Mouse (Mus musculus): Measurements from ENCODE around the gene Sema5b.

Gene Sema5b

DNA sequence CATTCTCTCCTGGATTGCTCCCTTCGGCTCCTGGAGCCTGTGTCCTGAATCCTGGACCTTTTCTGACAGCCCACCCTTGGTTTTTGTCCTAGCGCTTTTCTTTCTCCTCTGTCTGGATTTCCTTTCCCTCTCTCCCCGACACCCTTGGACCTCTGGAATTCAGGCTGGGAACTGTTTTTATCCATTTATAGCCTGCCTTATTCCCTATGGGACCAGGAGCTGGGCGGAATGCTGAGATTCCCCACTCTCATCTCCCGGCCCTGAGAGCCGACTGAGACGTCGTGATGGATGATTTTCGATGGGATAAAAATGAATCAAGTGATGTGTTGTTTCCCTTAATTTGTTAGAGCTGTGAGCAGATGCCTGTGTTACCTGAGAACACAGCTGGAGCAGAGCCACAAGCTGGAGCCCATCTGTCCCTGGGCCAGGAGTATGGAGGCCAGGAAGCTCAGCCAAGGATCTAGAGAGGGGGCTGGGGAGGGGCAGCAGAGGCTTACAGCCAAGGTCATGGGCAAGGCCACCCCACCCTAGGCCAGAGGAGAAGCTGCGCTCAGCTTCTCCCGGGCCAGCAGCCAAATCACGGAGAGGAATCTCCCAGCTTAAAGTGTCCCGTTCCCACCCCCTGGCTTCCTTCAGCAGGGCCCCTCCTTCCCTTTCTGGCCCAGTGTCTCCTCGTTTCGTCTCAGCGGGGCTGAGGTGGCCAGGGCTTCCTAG lies 89.7 kb downstream of the Sema5b start:
- no peak for DNase-seq (ENCODE audit: low spot score in 2 of 2)

DNA sequence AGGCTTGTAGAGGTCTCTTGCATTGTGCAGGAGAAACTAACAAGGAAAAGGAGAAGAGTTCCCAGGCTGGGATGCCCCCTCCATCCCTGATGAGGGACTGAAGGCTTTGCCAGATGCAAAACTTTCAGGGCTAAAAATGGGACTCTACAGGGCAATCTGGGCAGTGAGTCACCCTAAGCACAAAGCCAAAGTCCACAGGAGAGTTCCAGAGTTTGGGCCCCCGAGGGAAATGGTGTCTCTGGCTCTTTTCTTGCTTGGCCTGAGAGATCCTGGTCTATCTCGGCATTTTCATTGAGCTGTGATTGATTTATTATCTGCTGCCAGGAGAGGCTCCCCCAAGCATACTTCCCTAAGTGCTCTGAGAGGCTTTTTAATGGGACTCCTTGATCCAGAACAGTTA lies 92.1 kb downstream of the Sema5b start:
- no peak for DNase-seq (ENCODE audit: low spot score in 2 of 2)

DNA sequence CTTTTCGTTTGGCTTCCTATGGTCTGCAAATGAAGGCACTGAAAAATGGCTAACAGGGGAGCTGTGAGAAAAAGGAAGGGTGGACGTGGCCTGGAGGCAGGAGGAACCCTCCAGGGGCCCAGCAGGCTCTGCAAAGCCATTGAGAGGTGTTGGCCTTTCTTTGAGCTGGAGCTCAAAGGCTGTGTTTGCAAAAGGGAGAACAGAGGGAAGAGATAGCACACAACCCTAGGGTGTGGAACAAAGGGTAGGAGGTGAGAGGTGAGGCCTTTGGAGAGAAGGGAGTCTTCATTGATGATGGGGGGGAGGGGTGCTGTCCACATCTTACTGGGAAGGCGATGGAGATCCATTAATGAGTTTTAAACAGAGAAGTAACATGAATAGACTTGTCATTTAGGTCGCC lies 94.0 kb downstream of the Sema5b start:
- no peak for DNase-seq (ENCODE audit: low spot score in 2 of 2)

DNA sequence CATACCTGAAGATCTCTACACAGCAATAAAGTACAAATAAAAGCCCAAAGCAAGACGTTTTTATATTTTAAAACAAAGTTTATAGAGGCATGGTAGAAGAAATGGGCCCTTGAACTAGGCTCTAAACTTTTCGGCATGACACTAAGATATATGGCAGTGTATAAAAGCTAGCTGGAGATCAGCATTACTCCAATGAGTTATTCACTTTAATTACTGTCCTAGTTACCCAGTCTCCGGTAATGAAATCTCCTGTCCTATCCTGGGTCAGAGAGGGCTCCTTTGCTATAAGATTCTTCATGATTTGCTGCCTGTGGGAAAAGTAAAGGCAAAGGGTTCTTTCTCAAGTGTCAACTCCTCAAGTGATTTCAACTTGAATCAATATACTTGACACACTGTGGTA lies 98.6 kb downstream of the Sema5b start:
- no peak for DNase-seq (ENCODE audit: low spot score in 2 of 2)

DNA sequence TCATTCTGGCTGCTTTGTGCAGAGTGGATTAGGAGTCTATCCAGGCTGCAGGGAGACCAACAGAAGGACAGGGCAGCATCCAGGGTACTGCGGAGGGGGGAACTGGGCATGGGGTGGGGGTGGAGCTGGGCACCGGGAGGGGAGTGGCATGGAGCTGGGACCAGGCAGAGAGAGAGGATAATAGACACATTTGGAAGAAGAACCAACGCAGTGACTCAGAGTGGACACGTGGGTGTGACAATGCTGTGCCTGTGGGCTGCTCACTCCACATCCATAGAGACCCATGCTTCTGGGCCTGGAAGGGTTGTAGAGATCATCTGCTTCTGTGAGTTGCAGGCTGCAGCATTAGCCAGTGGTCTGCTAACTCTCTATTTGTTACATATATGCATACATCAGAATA lies 107.9 kb downstream of the Sema5b start:
- no peak for DNase-seq (ENCODE audit: low spot score in 2 of 2)

DNA sequence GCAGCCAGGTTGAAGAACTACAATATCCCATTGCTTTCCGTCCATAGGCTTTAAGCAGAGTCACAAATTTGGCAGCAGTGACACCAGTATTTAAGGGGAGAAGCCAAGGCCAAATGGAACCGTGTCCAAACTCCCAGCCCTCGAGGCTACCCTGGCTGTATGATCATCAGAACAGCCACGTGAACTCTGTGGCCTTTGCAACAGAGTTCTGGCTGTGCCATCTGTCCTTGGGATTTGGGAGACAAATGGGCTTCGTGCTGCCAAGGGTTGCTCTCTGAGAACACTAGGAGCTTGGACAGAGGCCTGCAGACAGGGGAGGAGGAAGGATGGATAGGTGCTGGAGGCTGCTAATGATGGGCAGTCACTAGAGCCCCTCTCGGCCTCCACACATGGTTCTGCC lies 111.3 kb downstream of the Sema5b start:
- no peak for DNase-seq (ENCODE audit: low spot score in 2 of 2)

DNA sequence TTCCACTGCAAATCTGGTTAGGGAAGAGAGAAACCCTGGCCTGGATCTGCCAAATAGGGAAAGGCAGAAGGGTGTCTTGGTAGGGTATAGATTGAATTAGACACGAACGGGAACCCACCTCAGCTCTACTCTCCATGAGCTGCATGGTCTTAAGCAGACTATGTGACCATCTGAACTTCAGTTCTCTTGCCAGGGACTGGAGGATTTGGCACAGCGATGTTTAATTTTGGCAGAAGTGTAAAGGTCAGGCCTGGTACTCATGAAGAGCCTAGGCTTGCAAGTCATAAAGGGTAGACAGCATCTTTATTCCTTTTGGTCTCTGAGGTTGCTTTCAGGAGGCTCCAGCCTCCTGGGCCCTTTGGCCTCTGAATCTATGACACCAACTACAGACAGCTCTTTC lies 111.8 kb downstream of the Sema5b start:
- DNase-seq (ENCODE audit: low spot score in 2 of 2): no peak

DNA sequence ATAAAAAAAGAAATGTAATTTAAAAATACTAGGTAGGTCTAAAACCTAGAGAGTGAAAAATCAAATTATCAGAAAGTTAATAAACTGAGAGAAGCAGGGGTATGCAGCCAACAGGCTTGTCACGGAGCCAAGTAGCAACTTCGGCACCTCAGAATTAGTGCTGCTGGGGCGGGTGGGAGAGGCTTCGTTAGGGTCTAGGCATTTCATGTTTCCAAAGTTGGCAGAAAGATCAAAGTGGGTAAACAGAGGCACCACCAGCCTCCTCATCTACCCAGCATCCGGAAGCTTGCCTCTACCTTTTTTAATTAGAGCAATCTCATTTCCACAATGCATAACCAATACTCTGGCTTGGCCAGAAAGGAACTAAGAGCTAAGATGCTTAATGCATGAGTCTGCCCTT lies 113.0 kb downstream of the Sema5b start:
- DNase-seq (ENCODE audit: low spot score in 2 of 2): no peak

DNA sequence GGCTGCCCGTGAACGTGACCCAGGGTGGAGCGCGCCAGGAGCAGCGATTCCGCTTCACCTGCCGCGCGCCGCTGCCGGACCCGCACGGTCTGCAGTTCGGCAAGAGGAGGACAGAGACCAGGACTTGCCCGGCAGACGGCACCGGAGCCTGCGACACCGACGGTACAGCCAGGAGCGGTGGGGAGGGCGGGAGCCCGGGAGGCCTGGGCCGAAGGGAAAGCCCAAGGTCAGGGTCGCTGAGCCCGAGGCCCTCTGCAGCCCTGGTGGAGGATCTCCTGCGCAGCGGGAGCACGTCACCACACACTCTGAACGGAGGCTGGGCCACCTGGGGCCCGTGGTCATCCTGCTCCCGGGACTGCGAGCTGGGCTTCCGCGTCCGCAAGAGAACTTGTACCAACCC lies 119.3 kb downstream of the Sema5b start:
- DNase-seq (ENCODE audit: low spot score in 2 of 2): no peak

DNA sequence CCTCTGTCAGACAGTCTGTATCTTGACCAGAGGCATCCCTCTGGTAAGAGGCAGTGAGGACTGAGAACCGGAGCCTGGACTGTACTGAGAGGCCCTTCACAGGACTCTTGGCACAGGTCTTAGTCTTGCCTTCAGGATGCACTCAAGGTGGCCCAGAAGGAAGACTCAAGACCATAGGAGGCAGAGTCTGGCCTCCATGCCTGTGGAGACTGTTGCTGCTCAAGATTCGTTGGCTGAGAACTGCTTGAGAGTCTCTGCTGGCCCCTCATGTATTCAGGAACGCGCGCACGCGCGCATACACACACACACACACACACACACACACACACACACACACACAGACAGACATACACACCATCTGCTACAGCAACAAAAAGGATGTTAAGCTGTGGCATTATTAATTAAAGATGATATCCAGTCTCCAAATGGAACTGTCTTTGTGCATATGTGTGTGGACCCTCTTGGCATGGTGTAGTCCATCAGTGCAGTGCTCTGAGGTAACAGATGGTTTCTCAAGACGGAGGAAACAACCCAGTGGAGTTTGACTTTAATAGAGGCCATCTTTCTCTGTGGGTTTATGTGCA lies 123.0 kb downstream of the Sema5b start:
- no peak for DNase-seq (ENCODE audit: low spot score in 2 of 2)

DNA sequence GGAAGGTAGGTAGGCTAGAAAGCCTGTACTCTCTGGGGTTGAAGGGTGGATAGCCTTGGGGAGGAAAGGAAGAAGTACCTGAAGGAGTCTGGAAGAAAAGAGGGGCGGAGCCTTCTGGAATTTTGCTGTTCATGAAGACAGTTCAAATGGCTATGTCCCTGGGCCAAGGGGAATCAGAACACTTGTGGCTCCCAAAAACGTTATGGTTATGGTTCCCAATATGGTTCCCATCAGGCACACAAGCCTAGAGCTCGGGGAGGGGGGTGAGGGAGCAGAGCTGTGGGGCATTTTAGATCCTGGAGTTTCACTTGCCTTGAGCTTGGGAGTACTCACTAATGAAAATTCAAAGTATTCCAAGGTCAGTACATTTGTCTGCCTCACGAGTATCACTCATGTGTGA lies 123.9 kb downstream of the Sema5b start:
- DNase-seq (ENCODE audit: low spot score in 2 of 2): no peak

DNA sequence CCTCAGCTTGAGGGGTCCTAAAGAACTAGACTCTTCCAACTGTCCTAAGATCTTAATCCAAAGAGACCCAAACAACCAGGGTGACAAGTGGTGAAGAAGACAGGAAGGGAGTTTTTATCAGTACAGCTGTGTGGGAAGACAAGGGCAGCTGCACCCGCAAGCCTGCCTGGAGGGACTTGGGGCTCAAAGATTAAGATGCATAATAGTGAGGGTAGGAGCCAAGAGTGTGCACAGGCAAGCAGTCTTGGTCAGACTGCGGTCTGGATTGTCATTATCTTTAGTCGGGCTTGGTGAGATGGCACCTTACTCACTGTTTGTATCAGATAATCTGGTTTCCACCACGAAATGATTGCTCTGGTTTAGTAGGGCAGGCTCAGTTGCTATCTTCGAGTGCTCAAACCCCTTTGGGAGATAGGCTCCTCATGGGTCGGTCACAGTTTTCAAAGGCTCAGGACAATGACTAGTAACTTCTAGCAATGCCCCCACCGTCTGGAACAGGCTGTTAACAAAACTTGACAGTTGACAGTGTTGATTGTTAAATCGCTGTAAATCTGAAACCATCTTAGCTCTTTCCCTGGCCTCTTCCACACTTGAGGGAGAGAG lies 136.7 kb downstream of the Sema5b start:
- no peak for DNase-seq (ENCODE audit: low spot score in 2 of 2)

DNA sequence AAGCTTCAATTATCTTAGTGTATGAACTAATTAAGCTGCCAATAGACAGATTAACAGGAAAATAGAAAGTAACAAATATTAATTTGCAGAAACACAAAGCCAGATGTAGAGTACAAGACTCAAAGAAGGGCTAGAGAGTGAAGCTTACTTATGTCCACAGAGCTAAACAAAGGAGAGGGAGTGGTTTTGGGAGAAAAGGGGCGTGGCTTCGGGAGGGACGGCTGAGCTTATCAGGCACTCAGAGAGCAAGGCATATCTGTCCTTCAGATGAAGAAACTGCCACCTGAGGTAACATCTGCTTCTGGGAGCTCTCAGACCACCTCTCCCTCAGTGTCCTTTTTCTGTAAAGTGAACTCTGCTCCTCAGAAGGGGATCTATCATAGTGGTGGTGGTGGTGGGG lies 137.5 kb downstream of the Sema5b start:
- no peak for DNase-seq (ENCODE audit: low spot score in 2 of 2)

DNA sequence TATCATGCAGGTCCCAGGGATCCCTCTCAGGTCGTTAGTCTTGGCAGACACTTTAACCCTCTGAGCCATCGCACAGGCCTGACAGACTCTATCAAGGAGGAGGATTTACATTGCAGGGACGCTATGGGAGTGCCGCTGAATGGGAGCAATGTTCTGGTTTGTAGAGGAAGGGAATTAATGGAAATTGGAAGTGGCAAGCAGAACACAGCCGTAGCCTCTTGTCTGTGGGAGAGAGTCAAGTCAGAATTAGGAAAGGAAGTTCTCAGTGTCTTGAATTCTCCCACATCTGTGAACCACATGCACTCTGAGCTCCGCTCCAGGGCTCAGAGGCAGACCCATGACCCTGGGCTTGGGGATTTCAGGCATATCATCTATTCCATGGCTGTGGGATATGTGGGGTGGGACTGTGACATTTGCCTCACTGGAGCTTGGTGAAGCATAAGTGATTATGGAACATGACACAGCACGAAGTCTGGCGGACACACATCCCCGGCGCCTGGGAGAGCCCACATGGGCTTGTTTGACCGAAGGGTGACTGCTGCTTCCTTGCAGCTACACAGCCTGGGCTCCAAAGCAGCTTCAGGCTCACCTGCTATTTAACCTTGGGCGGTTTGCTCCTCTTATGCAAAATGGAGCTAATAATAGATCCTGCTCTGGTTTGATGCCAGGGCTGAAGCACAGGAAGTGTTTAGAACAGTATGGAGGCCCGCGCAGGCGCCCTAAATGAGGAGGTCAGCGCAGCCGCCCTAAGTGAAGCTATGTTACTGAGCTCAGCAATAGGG lies 140.6 kb downstream of the Sema5b start:
- no peak for DNase-seq (ENCODE audit: low spot score in 2 of 2)

DNA sequence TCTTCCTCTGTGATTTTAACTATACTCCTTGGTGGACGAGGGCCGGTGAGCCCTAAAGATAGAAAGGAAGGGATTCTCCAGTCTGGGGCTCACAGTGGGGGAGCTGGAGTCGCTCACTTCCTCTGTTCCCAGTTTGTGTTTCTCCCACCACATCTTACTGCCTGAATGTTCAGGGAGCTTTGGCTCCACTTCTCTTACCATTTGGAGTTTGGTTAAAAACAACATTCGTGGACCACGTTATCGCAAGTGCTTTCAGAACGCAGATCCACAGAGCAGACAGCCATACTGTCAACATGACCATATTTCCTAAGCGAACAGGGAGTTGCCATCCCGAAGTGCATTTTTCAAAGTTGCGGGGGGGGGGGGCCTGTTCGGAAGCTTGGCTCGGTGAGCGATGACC lies 144.1 kb downstream of the Sema5b start:
- no peak for DNase-seq (ENCODE audit: low spot score in 2 of 2)

DNA sequence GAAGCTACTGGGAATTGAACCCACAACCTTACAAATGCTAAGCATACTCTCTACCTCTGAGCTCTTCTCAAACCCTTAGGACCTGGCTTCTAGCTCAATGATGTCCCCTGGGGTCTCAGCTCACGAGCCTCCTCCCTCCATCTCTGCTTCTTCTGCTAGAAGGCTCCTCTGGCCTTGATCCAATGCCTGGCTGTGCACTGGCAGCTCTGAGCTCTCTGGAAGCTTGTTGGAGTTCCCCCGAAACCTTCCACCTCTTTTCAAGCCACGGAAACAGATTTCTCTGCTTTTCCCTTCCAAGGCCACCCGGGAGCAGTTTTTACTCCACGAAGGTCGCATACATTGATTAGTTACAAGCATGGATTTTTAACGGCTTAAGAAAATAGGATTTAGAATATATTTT lies 145.5 kb downstream of the Sema5b start:
- DNase-seq (ENCODE audit: low spot score in 2 of 2): no peak

DNA sequence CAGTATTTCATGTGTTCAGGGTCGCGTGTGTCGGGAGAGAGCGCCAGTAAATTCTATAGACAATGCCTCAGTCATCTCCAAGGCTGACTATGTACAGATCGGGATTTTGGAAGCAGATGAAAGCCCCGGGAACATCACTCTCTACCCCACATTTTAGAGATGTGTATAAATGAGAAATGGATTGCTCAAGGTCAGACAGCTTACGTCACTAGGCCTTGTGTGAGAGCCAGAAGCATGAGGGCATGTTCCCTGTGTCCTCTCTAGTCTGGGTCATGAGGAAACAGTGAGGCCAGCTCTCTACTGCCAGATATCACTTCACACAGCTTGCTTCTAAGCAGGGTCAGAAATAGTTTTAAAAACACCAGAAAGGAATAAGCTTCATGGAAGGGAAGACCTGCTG lies 150.7 kb downstream of the Sema5b start:
- DNase-seq (ENCODE audit: low spot score in 2 of 2): no peak

DNA sequence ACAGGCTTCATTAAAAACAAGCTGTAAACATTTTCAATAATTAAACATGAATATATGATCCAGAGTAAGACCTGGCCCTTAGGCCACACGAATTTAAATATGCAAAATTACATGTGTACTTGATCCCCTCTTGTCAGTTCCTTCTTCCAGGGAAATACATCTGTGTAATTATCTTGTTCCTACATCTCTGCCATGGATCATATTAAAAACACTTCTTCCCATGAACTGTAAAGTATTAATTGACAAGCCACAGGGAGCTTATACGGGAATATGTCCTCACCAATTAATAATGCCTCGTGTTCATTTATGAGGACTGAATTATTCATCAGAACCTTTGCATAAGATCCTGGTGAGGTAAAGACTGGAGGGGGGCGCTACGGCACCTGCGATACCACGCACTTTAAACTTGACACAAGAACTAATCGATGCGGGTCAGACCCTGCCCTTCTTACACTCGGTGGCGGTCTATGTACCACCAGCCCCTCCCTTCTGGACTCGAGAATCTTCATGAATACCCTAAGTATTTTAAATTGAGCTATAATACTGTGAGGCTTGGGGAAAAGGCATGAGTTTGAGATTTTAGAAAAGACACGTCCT lies 153.4 kb downstream of the Sema5b start:
- DNase-seq (ENCODE audit: low spot score in 2 of 2): no peak

DNA sequence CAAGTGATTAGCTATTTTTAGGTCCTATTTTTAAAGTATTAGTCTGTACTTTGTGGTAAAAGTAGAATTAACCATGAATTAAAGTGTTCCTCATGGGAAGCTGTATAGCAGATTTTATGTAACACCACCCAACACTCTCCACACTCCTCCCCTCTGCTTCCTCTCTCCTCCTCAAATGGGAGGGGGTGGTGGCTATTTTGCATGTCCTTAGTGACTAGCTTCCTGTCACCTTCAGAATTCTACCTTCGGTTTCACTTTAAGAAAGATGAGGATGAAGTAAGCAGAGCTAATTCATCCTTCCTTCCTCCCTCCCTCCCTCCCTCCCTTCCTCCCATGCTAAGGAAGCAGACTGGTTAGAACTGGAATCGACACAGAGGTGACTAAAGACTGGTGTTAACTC lies 155.2 kb downstream of the Sema5b start:
- DNase-seq (ENCODE audit: low spot score in 2 of 2): no peak

DNA sequence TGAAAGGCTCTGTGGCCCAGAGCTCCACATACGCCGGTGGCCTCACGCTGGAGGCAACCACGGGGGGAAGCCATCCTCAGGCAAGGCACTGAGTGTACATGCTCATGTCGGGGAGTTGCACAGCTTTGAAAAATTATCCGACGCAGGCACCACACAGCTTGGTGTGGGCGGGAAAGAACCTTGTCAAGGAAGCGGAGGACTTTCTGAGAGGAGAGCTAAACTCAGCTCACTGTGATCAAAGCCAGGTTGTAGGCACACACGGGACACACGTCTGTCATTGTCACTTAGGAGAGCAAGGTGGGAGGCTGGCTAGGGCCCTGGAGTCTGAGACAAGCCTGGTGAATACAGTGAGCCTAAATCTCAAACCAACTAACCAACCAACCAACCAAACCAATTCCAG lies 160.9 kb downstream of the Sema5b start:
- DNase-seq (ENCODE audit: low spot score in 2 of 2): no peak

DNA sequence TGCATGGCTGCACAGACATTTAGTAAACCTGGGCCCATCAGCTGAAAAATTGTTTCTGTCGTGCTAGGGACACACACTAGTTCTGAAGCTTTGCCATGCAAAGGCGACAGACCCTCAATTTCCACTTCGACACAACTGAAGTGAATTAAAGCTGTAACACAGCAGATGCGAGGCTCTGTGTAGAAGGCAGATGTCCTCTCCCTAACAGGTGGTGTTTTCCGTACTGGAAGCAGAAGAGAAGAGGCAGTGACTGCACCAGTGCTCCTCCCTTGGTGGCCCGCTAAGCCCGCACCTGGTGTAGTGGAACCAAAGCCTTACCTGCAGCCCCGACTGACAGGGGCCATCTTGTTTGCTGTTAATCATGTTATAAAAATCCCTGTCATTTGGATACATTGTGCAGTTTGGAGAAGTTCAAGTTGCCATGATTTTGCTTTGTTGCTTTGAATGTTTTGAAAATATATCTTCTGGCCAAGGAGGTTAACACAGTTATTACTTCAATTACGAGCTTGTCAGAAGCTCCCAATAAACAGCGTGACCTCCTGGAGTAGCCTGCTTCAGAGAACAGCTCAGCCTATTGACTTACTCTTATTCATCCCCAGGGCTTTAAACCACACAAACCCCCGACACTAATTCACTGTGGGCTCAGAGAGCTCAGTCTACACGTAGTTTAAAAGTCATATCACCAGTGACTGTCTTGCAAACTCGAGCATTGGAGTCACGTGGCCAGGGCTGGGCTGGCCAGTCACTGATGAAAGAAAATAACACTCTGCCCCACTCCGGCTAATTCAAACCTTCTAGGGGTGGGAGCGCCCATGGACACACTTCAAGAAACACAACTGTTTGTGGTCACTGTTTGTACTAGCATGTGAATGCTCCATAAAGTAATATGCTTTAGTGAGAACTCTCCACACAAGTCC lies 163.1 kb downstream of the Sema5b start:
- DNase-seq (ENCODE audit: low spot score in 2 of 2): no peak
